Mouse (Mus musculus): ENCODE measurements at regions not wholly inside any gene's neighbourhood (a gene's known extent, or its start where the extent isn't known, plus 50 kb on each side); places are given as distances from the start of the nearest gene placed in this dataset.
A peak's percentile ranks its signal among the peaks of the same experiment; 100 is the strongest.

GRCm38 (mm10) chr6:33117877-33118276, 57.8 kb upstream of the Chchd3 start:
- no peak for ATAC-seq (replicated peaks; ENCODE audit: poor library complexity, severe bottlenecking)

DNA sequence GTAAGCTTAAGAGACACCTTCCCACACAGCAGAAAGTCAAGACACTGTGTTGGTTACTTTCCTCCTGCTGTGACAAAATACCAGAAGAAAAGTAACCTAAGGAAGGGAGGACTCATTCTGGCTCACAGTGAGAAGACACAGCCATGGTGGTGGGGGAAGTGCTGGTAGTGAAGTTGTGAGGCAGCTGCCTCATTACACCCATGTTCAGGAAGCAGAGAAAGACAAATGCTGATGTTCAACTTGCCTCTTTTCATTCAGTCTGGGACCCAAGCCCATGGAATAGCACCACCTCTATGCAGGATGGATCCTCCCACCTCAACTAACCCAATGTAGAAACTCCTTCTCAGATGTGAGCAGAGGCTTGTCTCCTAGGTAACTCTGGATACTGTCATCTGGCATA, 60.5 kb upstream of the Chchd3 start:
- no peak for ATAC-seq (replicated peaks; ENCODE audit: poor library complexity, severe bottlenecking)

DNA sequence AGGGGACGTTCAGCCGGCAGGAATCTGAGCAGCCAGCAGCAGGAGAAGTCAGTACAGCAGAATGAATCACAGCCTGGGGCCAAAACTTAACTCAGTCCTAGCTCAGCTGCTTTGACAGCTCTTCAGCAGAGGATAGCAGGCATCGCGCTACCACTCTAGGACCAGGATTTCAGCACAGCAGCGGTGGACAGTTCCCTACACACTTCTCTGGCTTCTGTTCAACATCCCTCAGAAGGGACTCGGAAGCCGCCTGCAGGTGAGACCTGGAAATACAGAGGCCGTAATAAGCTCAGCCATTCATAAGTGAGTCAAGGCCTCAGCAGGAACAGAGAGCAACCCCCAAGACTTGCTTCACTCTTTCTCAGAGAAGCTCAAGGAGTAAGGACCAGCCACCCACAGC, 66.5 kb upstream of the Chchd3 start:
- ATAC-seq (replicated peaks; ENCODE audit: poor library complexity, severe bottlenecking), result peak; percentile 98

DNA sequence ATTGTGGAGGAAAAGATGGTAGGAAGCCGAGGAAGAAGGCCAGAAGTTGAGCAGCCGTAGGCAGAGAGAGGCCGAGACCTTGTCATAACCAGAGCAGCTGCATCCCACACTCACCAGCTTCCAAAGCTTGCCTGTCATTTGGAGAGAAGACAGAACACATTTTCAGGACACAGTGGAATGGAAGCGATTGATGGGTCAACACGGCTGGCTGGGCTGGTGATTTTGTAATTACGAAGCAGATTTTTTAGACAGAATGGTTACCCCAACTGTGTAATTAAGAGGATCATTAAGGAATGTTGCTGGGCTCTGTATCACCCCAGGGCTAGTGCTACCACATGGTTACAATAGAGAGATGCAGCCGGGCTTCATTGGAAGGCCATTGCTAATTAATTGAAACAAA, 76.8 kb upstream of the Chchd3 start:
- ATAC-seq (replicated peaks; ENCODE audit: poor library complexity, severe bottlenecking), result no peak

GRCm38 (mm10) chr6:33137823-33138222, 77.8 kb upstream of the Chchd3 start:
- ATAC-seq (replicated peaks; ENCODE audit: poor library complexity, severe bottlenecking), result no peak

DNA sequence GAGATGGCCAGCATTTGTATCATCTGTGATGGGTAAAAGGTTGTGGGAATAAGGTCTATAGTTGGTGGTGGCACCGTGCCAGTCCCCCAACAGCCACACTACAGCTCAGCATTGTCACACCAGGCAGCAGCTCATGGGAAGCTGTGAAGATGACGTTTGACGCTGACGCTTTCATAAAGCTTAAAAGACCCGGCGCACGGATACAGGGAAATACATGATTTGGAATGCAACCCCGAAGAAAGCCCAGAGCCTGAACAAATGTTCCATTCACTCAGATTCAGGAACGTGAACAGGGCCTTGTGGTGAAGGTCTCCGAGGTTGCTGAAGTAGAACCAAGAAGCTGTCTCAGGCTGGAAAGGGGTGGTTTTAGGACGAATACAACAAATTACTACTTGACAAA, 82.4 kb upstream of the Exoc4 start:
- ATAC-seq (replicated peaks; ENCODE audit: poor library complexity, severe bottlenecking), result no peak

DNA sequence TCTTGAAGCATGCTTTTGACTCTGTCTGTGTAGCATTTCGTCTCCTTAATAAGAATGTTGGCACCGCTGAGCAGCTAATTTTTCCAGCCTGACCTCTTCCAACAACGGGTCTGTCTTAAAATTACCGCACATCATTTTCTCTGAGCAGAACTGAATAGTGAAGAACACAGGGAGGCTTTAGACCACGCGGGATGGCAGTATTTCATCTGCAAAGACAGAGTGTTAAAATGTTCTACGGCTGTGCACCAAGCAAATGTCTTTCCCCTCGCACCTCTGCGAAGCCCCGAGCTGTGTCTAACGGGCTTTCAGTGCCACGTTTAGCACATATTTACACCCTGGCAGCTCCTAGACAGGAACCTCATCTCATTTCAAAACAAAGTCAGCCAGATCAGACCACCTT, 75.3 kb upstream of the Exoc4 start:
- no peak for ATAC-seq (replicated peaks; ENCODE audit: poor library complexity, severe bottlenecking)

- no peak for ATAC-seq (replicated peaks; ENCODE audit: poor library complexity, severe bottlenecking)
Measured at GRCm38 (mm10) chr6:33174616-33175015, 74.3 kb upstream of the Exoc4 start.

DNA sequence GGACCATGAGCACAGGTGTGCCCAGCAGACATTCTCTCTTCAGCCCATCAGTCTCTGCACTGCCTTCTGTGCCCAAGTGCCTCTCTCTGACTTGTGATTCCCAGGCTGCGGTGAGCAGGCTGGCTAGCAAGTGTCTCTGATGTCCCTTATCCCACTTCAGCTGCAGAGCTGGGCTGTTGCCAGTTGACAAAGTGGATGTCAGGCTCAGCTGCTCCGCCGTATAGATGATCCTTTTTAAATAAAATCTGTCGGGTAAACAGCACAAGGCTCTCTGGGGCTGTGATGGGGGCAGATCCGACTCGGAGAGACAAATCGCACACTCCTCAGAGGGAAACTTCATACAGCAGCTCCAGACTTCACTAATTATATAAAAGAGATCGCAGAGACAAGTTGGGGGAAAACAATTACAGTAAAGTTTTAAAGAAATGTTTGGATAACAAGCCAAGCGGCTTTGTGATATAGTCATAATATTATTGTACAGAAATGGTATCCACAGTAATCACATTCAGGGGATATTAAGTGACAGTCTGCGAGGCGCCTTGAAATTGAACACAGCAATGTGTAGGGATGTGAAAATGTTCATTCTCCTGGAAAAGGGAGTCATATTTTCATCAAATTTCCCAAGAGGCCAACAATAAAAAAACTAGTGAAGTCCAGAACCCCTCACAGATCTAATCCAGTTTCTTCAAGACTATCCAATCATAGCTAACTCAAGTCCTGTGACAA, 59.2 kb upstream of the Exoc4 start:
- no peak for ATAC-seq (replicated peaks; ENCODE audit: poor library complexity, severe bottlenecking)

DNA sequence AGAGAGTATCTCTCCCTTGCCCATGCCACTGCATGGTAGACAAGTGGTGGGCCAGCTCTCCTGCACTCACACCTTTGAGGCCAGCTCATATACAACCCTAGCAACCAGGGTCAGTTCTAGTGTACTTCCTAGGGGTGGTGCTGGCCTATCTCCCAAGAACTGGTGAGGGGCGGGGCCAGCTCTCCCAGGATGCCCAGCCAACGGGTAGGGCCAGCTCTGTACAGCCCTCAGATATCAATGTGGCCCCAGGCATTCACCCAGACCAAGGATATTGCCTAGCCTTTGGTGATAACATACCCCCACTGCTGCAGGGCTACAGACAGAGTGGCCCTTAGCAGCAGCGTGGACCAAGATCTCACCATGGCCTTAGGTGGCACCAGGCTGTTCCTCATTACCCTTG, 55.1 kb upstream of the Exoc4 start:
- no peak for ATAC-seq (replicated peaks; ENCODE audit: poor library complexity, severe bottlenecking)

Measured in granulocyte monocyte progenitor cell, adult 5-6 weeks (primary cell).